Mouse (Mus musculus) hindbrain, embryonic 16.5 days (tissue): ENCODE results near the gene Pet100. TPM values are rescaled to one million over a fixed set of nuclear protein-coding genes. Genes with fewer than 3 reads are reported as not detected.

Experiments used
- ATAC-seq: fragments of 200-750 bp; cut with Nextera tagmentation; 2 replicates; pipeline ENCODE4 v1.8.0; 2017; ENCODE audit warnings: moderate TSS enrichment, moderate library complexity
- H3K27ac ChIP-seq: fragments of 300-500 bp; sonication (generic); 2 replicates; pipeline ENCODE4 v1.5.1; 2014; ENCODE audit warnings: low read depth, mild to moderate bottlenecking, control low read depth, low read length, moderate library complexity
- H3K27me3 ChIP-seq: fragments of 300-500 bp; sonication (generic); replicated peaks from 2 replicates; pipeline ENCODE4 v1.6.1; 2014; ENCODE audit warnings: low read length; ENCODE audit not compliant: control insufficient read depth, insufficient read depth
- H3K36me3 ChIP-seq: fragments of 300-500 bp; sonication (generic); 2 replicates; pipeline ENCODE4 v1.6.1; 2014; ENCODE audit warnings: mild to moderate bottlenecking, low read length, moderate library complexity, mixed read lengths; ENCODE audit not compliant: control insufficient read depth, insufficient read depth
- H3K4me1 ChIP-seq: fragments of 300-500 bp; sonication (generic); 2 replicates; pipeline ENCODE4 v1.6.1; 2014; ENCODE audit warnings: low read depth, low read length; ENCODE audit not compliant: control insufficient read depth, insufficient read depth
- H3K4me2 ChIP-seq: fragments of 300-500 bp; sonication (generic); 2 replicates; pipeline ENCODE4 v1.6.1; 2014; ENCODE audit warnings: mild to moderate bottlenecking, low read length, control low read depth, moderate library complexity
- H3K4me3 ChIP-seq: fragments of 300-500 bp; sonication (generic); 2 replicates; pipeline ENCODE4 v1.5.1; 2014; ENCODE audit warnings: mild to moderate bottlenecking, low read length, control low read depth, moderate library complexity
- H3K9ac ChIP-seq: fragments of 300-500 bp; sonication (generic); 2 replicates; pipeline ENCODE4 v1.6.1; 2014; ENCODE audit warnings: low read depth, mild to moderate bottlenecking, control low read depth, low read length, moderate library complexity
- H3K9me3 ChIP-seq: fragments of 300-500 bp; sonication (generic); 2 replicates; pipeline ENCODE4 v1.6.1; 2014; ENCODE audit warnings: mild to moderate bottlenecking, low read length, moderate library complexity; ENCODE audit not compliant: control insufficient read depth
- WGBS: fragments of 180-500 bp; shearing (Covaris S2); extraction: QIAGEN DNeasy Blood & Tissue Kit; methylation state at CpG from one replicate; pipeline ENCODE4 v1.1.7; 2014; 5-methylcytosine and 5-hydroxymethylcytosine counted together
- polyA plus RNA-seq: library from polyadenylated mRNA; unstranded; fragments of >200 nt; fragmentation: Nextera tagmentation; extraction: Ambion mirVana; gene quantifications from 2 replicates; pipeline ENCODE4 v1.2.1, GENCODE M21; 2015

Pet100 gene
- polyA plus RNA-seq, 1 experiment from 2014 or later, result 73.2 TPM

- H3K9ac ChIP-seq, result no peak overlapping the region
- 82% methylated on average over 6 of the region's 6 CpGs for WGBS
- H3K4me1 ChIP-seq, result no peaks in the 10 kb centered on the region
- no peaks in the 10 kb centered on the region for H3K27me3 ChIP-seq
- H3K9me3 ChIP-seq, result no peaks in the 10 kb centered on the region
- H3K4me3 ChIP-seq, result no peak overlapping the region
- H3K4me2 ChIP-seq, result no peak overlapping the region
- no peaks in the 10 kb centered on the region for H3K36me3 ChIP-seq
- ATAC-seq, result no peak
- no peak overlapping the region for H3K27ac ChIP-seq
Measured at GRCm38 (mm10) chr8:3646824-3647531, 25.6 kb downstream of the Pet100 start.

- H3K27me3 ChIP-seq, result no peaks in the 10 kb centered on the region
- H3K27ac ChIP-seq, result no peak overlapping the region
- H3K4me3 ChIP-seq, result no peak overlapping the region
- H3K9ac ChIP-seq, result no peak overlapping the region
- no peaks in the 10 kb centered on the region for H3K9me3 ChIP-seq
- no peak overlapping the region for H3K4me2 ChIP-seq
- 82% methylated on average over 4 of the region's 4 CpGs for WGBS
- H3K36me3 ChIP-seq, result no peaks in the 10 kb centered on the region
- no peak for ATAC-seq
- H3K4me1 ChIP-seq, result no peaks in the 10 kb centered on the region
Measured at GRCm38 (mm10) chr8:3647561-3647960, 26.2 kb downstream of the Pet100 start.

GRCm38 (mm10) chr8:3648268-3648667 is 26.9 kb downstream of the Pet100 start:
- H3K4me2 ChIP-seq, result no peak overlapping the region
- no peaks in the 10 kb centered on the region for H3K9me3 ChIP-seq
- no peaks in the 10 kb centered on the region for H3K27me3 ChIP-seq
- H3K27ac ChIP-seq, result no peak overlapping the region
- H3K9ac ChIP-seq, result no peak overlapping the region
- WGBS, result 85% methylated on average over 2 of the region's 2 CpGs
- H3K36me3 ChIP-seq, result no peaks in the 10 kb centered on the region
- no peaks in the 10 kb centered on the region for H3K4me1 ChIP-seq
- no peak overlapping the region for H3K4me3 ChIP-seq
- no peak for ATAC-seq

- Histone ChIP-seq H3K36me3 (no peaks in the 10 kb centered on the region), H3K4me1 (no peaks in the 10 kb centered on the region), H3K27ac (no peak overlapping the region), H3K9me3 (no peaks in the 10 kb centered on the region), H3K4me2 (no peak overlapping the region), H3K27me3 (no peaks in the 10 kb centered on the region), H3K9ac (no peak overlapping the region), H3K4me3 (no peak overlapping the region)
- no peak for ATAC-seq
- WGBS, result 37% methylated on average over 1 of the region's 1 CpGs
Measured at GRCm38 (mm10) chr8:3648990-3649389, 27.6 kb downstream of the Pet100 start.

GRCm38 (mm10) chr8:3652845-3653244 is 31.5 kb downstream of the Pet100 start:
- 73% methylated on average over 3 of the region's 3 CpGs for WGBS
- H3K4me2 ChIP-seq, result no peak overlapping the region
- H3K27ac ChIP-seq, result no peak overlapping the region
- no peaks in the 10 kb centered on the region for H3K9me3 ChIP-seq
- no peak overlapping the region for H3K9ac ChIP-seq
- H3K36me3 ChIP-seq, result no peaks in the 10 kb centered on the region
- ATAC-seq, result no peak
- no peak overlapping the region for H3K4me3 ChIP-seq
- H3K27me3 ChIP-seq, result no peaks in the 10 kb centered on the region
- H3K4me1 ChIP-seq, result no peaks in the 10 kb centered on the region; the same call in 1 of the 2 replicates

- Histone ChIP-seq H3K4me1 (no peaks in the 10 kb centered on the region; the same call in 1 of the 2 replicates), H3K27ac (no peak overlapping the region), H3K9ac (no peak overlapping the region), H3K27me3 (no peaks in the 10 kb centered on the region), H3K36me3 (no peaks in the 10 kb centered on the region), H3K4me3 (no peak overlapping the region), H3K9me3 (no peaks in the 10 kb centered on the region), H3K4me2 (no peak overlapping the region)
- ATAC-seq, result no peak
- 73% methylated on average over 11 of the region's 11 CpGs for WGBS
Measured at GRCm38 (mm10) chr8:3654726-3655508, 33.6 kb downstream of the Pet100 start.

GRCm38 (mm10) chr8:3655526-3655925 is 34.2 kb downstream of the Pet100 start, which contains the start of gene Retn:
TSS of gene Retn (plus strand) at chr8:3655770.
- Histone ChIP-seq H3K4me3 (no peak within 1 kb of the TSS), H3K27ac (no peak within 1 kb of the TSS), H3K27me3 (no peaks in the 10 kb centered on the region), H3K36me3 (no peaks in the 10 kb centered on the region), H3K9ac (no peak within 1 kb of the TSS), H3K9me3 (no peaks in the 10 kb centered on the region), H3K4me2 (no peak within 1 kb of the TSS), H3K4me1 (no peaks in the 10 kb centered on the region; the same call in 1 of the 2 replicates)
- ATAC-seq, result no peak
- 73% methylated on average over 3 of the region's 3 CpGs for WGBS

- H3K9ac ChIP-seq, result no peak overlapping the region
- 26% methylated on average over 7 of the region's 7 CpGs for WGBS
- H3K36me3 ChIP-seq, result no peaks in the 10 kb centered on the region
- peak; percentile 76 for ATAC-seq
- 0 out of 2 replicates have a peak overlapping the region, but pooled peaks have one; percentile 6 for H3K4me3 ChIP-seq
- H3K4me2 ChIP-seq, result peak overlapping the region; percentile 34
- no peaks in the 10 kb centered on the region for H3K27me3 ChIP-seq
- no peaks in the 10 kb centered on the region; the same call in 1 of the 2 replicates for H3K4me1 ChIP-seq
- H3K27ac ChIP-seq, result no peak overlapping the region
- H3K9me3 ChIP-seq, result no peaks in the 10 kb centered on the region
Measured at GRCm38 (mm10) chr8:3656725-3657381, 35.5 kb downstream of the Pet100 start.

GRCm38 (mm10) chr8:3660889-3661288 is 39.5 kb downstream of the Pet100 start:
- Histone ChIP-seq H3K27me3 (no peaks in the 10 kb centered on the region), H3K27ac (no peak overlapping the region), H3K9ac (no peak overlapping the region), H3K36me3 (no peaks in the 10 kb centered on the region), H3K9me3 (no peaks in the 10 kb centered on the region), H3K4me3 (no peak overlapping the region), H3K4me1 (no peaks in the 10 kb centered on the region; the same call in 1 of the 2 replicates), H3K4me2 (no peak overlapping the region)
- 89% methylated on average over 8 of the region's 8 CpGs for WGBS
- no peak for ATAC-seq
